ENCODE assay signal across 24 mouse cellular contexts in the genomic region with DNA sequence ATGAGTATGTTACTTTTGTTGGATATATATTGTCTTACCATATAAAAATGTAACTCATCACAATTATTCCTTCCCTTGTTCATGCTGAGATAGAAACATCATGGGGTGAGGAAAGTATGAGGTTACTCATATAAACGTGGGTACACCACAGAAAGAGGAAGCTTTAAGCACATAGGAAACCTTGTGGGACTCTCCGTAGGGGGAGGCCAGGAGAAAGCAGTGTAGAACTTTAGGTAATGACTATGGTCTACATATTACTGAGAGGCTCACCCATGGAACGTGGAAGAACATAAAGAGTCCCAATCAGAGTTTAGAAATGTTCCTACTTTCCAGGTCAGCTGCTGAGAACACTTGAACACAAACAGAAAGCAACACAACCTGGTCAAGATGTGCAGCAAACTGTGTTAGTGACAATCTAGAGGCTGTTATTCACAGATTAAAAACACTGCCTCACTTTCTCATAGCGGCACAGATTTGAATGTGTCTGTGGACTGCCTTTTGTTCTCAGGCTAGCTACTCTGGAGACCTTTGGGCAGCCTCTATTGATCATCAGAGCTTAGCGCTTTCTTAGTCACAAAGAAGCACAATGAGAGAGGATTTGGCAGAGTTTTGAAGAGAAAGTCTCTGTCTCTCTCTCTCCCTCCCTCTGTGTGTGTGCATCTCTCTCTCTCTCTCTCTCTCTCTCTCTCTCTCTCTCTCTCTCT. TPM values are rescaled to one million over a fixed set of nuclear protein-coding genes. Genes with fewer than 3 reads are reported as not detected.
DNase-seq lines count a peak whose midpoint lies in the region; ATAC-seq and TF ChIP-seq lines count a peak whose summit lies in the region.
"Had no signal": no experiment of that assay in that cellular context is flagged by ENCODE, and none has a peak within 500 bp of the region (broad histone marks: within the 10 kb centered on the region; RNA-seq: fewer than 3 reads in every experiment).

No protein-coding gene starts in this region.

- no peaks in the 10 kb centered on the region for H3K27me3 ChIP-seq in midbrain, embryonic 11.5 days (ENCODE audit: control insufficient read depth, insufficient read depth, low read length)
- H3K27me3 ChIP-seq in midbrain, postnatal 0 days (ENCODE audit: insufficient read depth, low read length), result no peaks in the 10 kb centered on the region
- no peaks in the 10 kb centered on the region for H3K27me3 ChIP-seq in MEL (ENCODE audit: control insufficient read depth in 1 of 2, insufficient read depth in 2 of 2, low read length in 2 of 2)
- H3K27me3 ChIP-seq in splenic B cell, adult 2 months (ENCODE audit: control insufficient read depth, insufficient read depth, low read length, poor library complexity, severe bottlenecking), result no peaks in the 10 kb centered on the region
- H3K27me3 ChIP-seq: forebrain, embryonic 12.5 days; heart, embryonic 12.5 days; limb, embryonic 12.5 days; liver, embryonic 15.5 days; neural tube, embryonic 15.5 days; stomach, embryonic 15.5 days had no signal

- peak; percentile 76 for ATAC-seq in midbrain, embryonic 11.5 days (ENCODE audit: low FRiP score)
- ATAC-seq in midbrain, postnatal 0 days (ENCODE audit: low FRiP score), result no peak
- ATAC-seq in hematopoietic stem cell, adult 5-6 weeks (replicated peaks in 1 of 2; ENCODE audit: insufficient read depth in 1 of 2, low FRiP score in 2 of 2, low TSS enrichment in 1 of 2, low read depth in 1 of 2, poor library complexity in 2 of 2, severe bottlenecking in 2 of 2), result peak; percentile 80 to 82

- TF ChIP-seq CTCF in midbrain, postnatal 0 days (IDR thresholded peaks at IDR 0.05), result no peak
- no peak for TF ChIP-seq CTCF in MEL (IDR thresholded peaks at IDR 0.05 in 2 of 3, conservative IDR thresholded peaks at IDR 0.05 in 1 of 3; ENCODE audit: control insufficient read depth in 1 of 3, insufficient read depth in 1 of 3, low read depth in 2 of 3, low read length in 3 of 3, poor library complexity in 1 of 3, severe bottlenecking in 1 of 3)

- TF ChIP-seq EP300 in MEL (IDR thresholded peaks at IDR 0.05; ENCODE audit: low read depth in 1 of 2, low read length in 2 of 2), result peak in 1 of 2 experiments; percentile 40; a peak in 1 of 4 replicates

- no peaks in the 10 kb centered on the region for H3K36me3 ChIP-seq in midbrain, embryonic 11.5 days (ENCODE audit: control insufficient read depth, insufficient read depth, low read length)
- no peaks in the 10 kb centered on the region for H3K36me3 ChIP-seq in midbrain, postnatal 0 days (ENCODE audit: insufficient read depth, low read length)
- H3K36me3 ChIP-seq in MEL (ENCODE audit: control insufficient read depth in 1 of 2, insufficient read depth in 2 of 2, low read length in 2 of 2), result peaks cover 0 to 19% of the 10 kb centered on the region in 2 experiments; a peak in 2 of 4 replicates
- H3K36me3 ChIP-seq in splenic B cell, adult 2 months (ENCODE audit: control insufficient read depth, insufficient read depth, low read length, poor library complexity, severe bottlenecking), result no peaks in the 10 kb centered on the region
- H3K36me3 ChIP-seq: forebrain, embryonic 12.5 days; heart, embryonic 12.5 days; limb, embryonic 12.5 days; liver, embryonic 15.5 days; neural tube, embryonic 15.5 days; stomach, embryonic 15.5 days had no signal

- H3K4me1 ChIP-seq in midbrain, embryonic 11.5 days (ENCODE audit: control insufficient read depth, insufficient read depth, low read length), result peaks cover 7% of the 10 kb centered on the region
- no peaks in the 10 kb centered on the region for H3K4me1 ChIP-seq in midbrain, postnatal 0 days (ENCODE audit: insufficient read depth, low read length)
- H3K4me1 ChIP-seq in MEL (ENCODE audit: control insufficient read depth in 1 of 2, insufficient read depth in 2 of 2, low read length in 2 of 2), result peaks cover 6 to 24% of the 10 kb centered on the region in 2 experiments; a peak in 3 of 4 replicates
- H3K4me1 ChIP-seq: neural tube, embryonic 15.5 days; stomach, embryonic 15.5 days had no signal

- 26% methylated on average over 5 of the region's 5 CpGs for WGBS in midbrain, embryonic 11.5 days
- 34% methylated on average over 5 of the region's 5 CpGs for WGBS in midbrain, postnatal 0 days

- peaks cover 4% of the 10 kb centered on the region; the same call in 1 of the 2 replicates for H3K9me3 ChIP-seq in midbrain, embryonic 11.5 days (ENCODE audit: control insufficient read depth, low read length)
- no peaks in the 10 kb centered on the region for H3K9me3 ChIP-seq in midbrain, postnatal 0 days (ENCODE audit: low read length)
- no peaks in the 10 kb centered on the region for H3K9me3 ChIP-seq in MEL (replicated peaks; ENCODE audit: insufficient read depth, low read length)
- H3K9me3 ChIP-seq: forebrain, embryonic 12.5 days; heart, embryonic 12.5 days; liver, embryonic 15.5 days; neural tube, embryonic 15.5 days; stomach, embryonic 15.5 days had no signal

- no peak overlapping the region for H3K9ac ChIP-seq in midbrain, embryonic 11.5 days (ENCODE audit: low read length)
- no peak overlapping the region for H3K9ac ChIP-seq in midbrain, postnatal 0 days (replicated peaks; ENCODE audit: low read length, poor library complexity, severe bottlenecking)
- no peak overlapping the region for H3K9ac ChIP-seq in MEL (ENCODE audit: control insufficient read depth, low read depth, low read length, poor library complexity, severe bottlenecking)
- H3K9ac ChIP-seq: forebrain, embryonic 12.5 days; heart, embryonic 12.5 days; limb, embryonic 12.5 days; liver, embryonic 15.5 days; neural tube, embryonic 15.5 days; stomach, embryonic 15.5 days had no signal

- DNase-seq in midbrain, embryonic 11.5 days (ENCODE audit: low spot score, missing footprints), result peak; percentile 91
- DNase-seq in midbrain, postnatal 0 days (ENCODE audit: low spot score), result no peak
- DNase-seq in MEL (ENCODE audit: low read depth, low spot score), result peak; percentile 60
- peak; percentile 41 for DNase-seq in splenic B cell, adult 2 months (ENCODE audit: low read depth, low spot score)
- DNase-seq in heart, adult 9 months (ENCODE audit: low spot score in 2 of 2), result no peak
- DNase-seq in T-cell, adult 2 months (ENCODE audit: low spot score), result no peak
- DNase-seq: adrenal gland, postnatal 25 days; cerebellum, adult 18-20 months; gastrocnemius, postnatal 36 days; heart, postnatal 36 days; kidney, adult 2 months; kidney, postnatal 25 days; lung, postnatal 36 days; spleen, adult 18-20 months; thymus, adult 2 months had no signal

- H3K79me2 ChIP-seq in MEL (ENCODE audit: control insufficient read depth, insufficient read depth, low read length, poor library complexity), result no peaks in the 10 kb centered on the region

- no peak overlapping the region; the same call in 1 of the 2 replicates for H3K4me2 ChIP-seq in midbrain, embryonic 11.5 days
- no peak overlapping the region for H3K4me2 ChIP-seq in midbrain, postnatal 0 days (ENCODE audit: low read depth, low read length, poor library complexity, severe bottlenecking)
- H3K4me2 ChIP-seq: forebrain, embryonic 12.5 days; heart, embryonic 12.5 days; limb, embryonic 12.5 days; liver, embryonic 15.5 days; neural tube, embryonic 15.5 days; stomach, embryonic 15.5 days had no signal

- H3K4me3 ChIP-seq in midbrain, embryonic 11.5 days (ENCODE audit: low read depth, low read length), result no peak overlapping the region
- no peak overlapping the region for H3K4me3 ChIP-seq in midbrain, postnatal 0 days (ENCODE audit: low read depth, low read length)
- H3K4me3 ChIP-seq in MEL (ENCODE audit: control insufficient read depth in 1 of 2, insufficient read depth in 1 of 2, low read depth in 2 of 2, low read length in 2 of 2), result 0 out of 4 replicates have a peak overlapping the region, but pooled peaks of 1 of the 2 experiments have one; percentile 1
- H3K4me3 ChIP-seq: forebrain, embryonic 12.5 days; heart, embryonic 12.5 days; left cerebral cortex, adult 2 months; limb, embryonic 12.5 days; liver, embryonic 15.5 days; myocyte; neural tube, embryonic 15.5 days; stomach, embryonic 15.5 days had no signal

- H3K27ac ChIP-seq in midbrain, embryonic 11.5 days (ENCODE audit: low read depth, low read length), result peak overlapping the region; percentile 44; the same call in 1 of the 2 replicates
- H3K27ac ChIP-seq in midbrain, postnatal 0 days (ENCODE audit: low read depth, low read length), result no peak overlapping the region
- peak overlapping the region; percentile 3; the same call in 1 of the 2 replicates for H3K27ac ChIP-seq in MEL (ENCODE audit: control insufficient read depth, low read depth, low read length)
- H3K27ac ChIP-seq: forebrain, embryonic 12.5 days; left cerebral cortex, adult 2 months; limb, embryonic 12.5 days; liver, embryonic 15.5 days; neural tube, embryonic 15.5 days; stomach, embryonic 15.5 days had no signal

- TF ChIP-seq POLR2A in MEL (IDR thresholded peaks at IDR 0.05; ENCODE audit: control insufficient read depth in 1 of 2, insufficient read depth in 1 of 2, low read depth in 1 of 2, low read length in 2 of 2, poor library complexity in 1 of 2), result no peak

- TF ChIP-seq RAD21 in MEL (IDR thresholded peaks at IDR 0.05; ENCODE audit: low read depth, low read length), result no peak

TF ChIP-seq in MEL, 35 proteins besides CTCF, POLR2A, EP300 and RAD21 (continues in another document):
- no peak for TF ChIP-seq RCOR1 (IDR thresholded peaks at IDR 0.05; ENCODE audit: low read depth, low read length)
- TF ChIP-seq POLR2AphosphoS2 (IDR thresholded peaks at IDR 0.05; ENCODE audit: low read length), result no peak
- no peak for TF ChIP-seq HCFC1 (IDR thresholded peaks at IDR 0.05; ENCODE audit: low read depth, low read length)
- no peak for TF ChIP-seq USF2 (IDR thresholded peaks at IDR 0.05; ENCODE audit: borderline replicate concordance in 1 of 2, insufficient read depth in 1 of 2, low read depth in 1 of 2, low read length in 2 of 2)
- TF ChIP-seq ELF1 (IDR thresholded peaks at IDR 0.05; ENCODE audit: low read depth, low read length), result no peak
- 0 out of 2 replicates have a peak, but pooled peaks have one; percentile 30 for TF ChIP-seq SIN3A (IDR thresholded peaks at IDR 0.05; ENCODE audit: low read length)
- no peak for TF ChIP-seq JUND (IDR thresholded peaks at IDR 0.05; ENCODE audit: low read depth, low read length)
- TF ChIP-seq ETS1 (IDR thresholded peaks at IDR 0.05; ENCODE audit: low read depth, low read length), result no peak
- no peak for TF ChIP-seq MYB (IDR thresholded peaks at IDR 0.05; ENCODE audit: low read depth, low read length)
- TF ChIP-seq MEF2A (IDR thresholded peaks at IDR 0.05; ENCODE audit: extremely low read depth, insufficient replicate concordance, low read depth, low read length, poor library complexity, severe bottlenecking), result no peak
- no peak for TF ChIP-seq ZKSCAN1 (IDR thresholded peaks at IDR 0.05; ENCODE audit: low read depth, low read length)

RNA-seq across cellular contexts. Expression of gene Tab2, which starts 51.4 kb away (rescaled TPM):
- 21.8 and 24.6 TPM in 2 replicates for polyA plus RNA-seq in midbrain, embryonic 11.5 days (2014; fragmentation: Nextera tagmentation; extraction: Ambion mirVana)
- total RNA-seq in midbrain, postnatal 0 days (2014; rRNA removed), result 51.1 and 60.7 TPM in 2 replicates
- 8.7 and 10.8 TPM in 2 replicates for polyA plus RNA-seq in midbrain, postnatal 0 days (2015; fragmentation: Nextera tagmentation; extraction: Ambion mirVana)
- 21.6 and 24.4 TPM in 2 replicates for total RNA-seq in MEL (2012; rRNA removed)
- polyA plus RNA-seq in MEL (2012; ENCODE audit: insufficient read depth in 1 of 2, insufficient read length in 2 of 2, low read depth in 1 of 2, low replicate concordance in 2 of 2, missing spikeins in 1 of 2), result 100 to 1,000 TPM in 1 of 2 experiments, 10 to 100 TPM in 1; 70.5 to 101 TPM
- 99.1 and 121 TPM in 2 replicates for total RNA-seq in hematopoietic stem cell, adult 5-6 weeks (2017)

Comparison
In these comparisons a context has a peak if more than half of its experiments do, and no peak if none do; other contexts are left out.
1. DNase-seq: peak in midbrain, embryonic 11.5 days (single experiment), MEL (single experiment) and splenic B cell, adult 2 months (single experiment); none in midbrain, postnatal 0 days (single experiment), heart, adult 9 months (0 of 2) and T-cell, adult 2 months (single experiment).